Mouse (Mus musculus): ENCODE measurements at regions not wholly inside any gene's neighbourhood (a gene's known extent, or its start where the extent isn't known, plus 50 kb on each side); places are given as distances from the start of the nearest gene placed in this dataset.
"Not testable (repeated sequence)": the region's sequence is repeated elsewhere in the genome, so short reads cannot be mapped to it uniquely, and the experiment has no call there.

DNA sequence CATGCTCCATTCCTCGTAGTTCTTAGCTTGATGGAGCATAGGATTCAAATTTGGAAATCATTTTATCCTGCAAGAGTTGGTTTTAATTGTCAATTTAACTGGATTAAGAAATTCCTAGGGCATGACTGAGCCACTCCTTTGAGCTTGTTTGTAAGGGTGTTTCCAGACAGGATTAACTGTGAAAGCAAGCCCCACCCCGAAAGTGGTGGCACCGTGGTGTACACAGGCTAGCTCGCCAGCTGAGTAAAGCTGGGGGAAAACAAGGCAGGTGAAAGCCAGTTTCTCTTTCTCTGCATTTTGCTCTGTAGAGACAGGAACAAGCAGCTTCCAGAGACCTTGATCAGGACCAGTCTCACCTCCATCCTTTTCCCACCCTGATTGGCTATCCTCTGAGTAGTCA lies 103.5 kb downstream of the Arrdc3 start:
- H3K27ac ChIP-seq (ENCODE audit: low read depth, low read length), result no peak overlapping the region
- no peak overlapping the region for H3K4me3 ChIP-seq (ENCODE audit: low read length)
- no peaks in the 10 kb centered on the region for H3K27me3 ChIP-seq (replicated peaks; ENCODE audit: control insufficient read depth, insufficient read depth, low read length)
- no peak overlapping the region for H3K4me2 ChIP-seq (ENCODE audit: low read length)
- H3K9ac ChIP-seq (ENCODE audit: low read depth, low read length), result no peak overlapping the region
- H3K9me3 ChIP-seq (ENCODE audit: control insufficient read depth, low read length), result no peaks in the 10 kb centered on the region
- WGBS, result 74% methylated on average over 4 of the region's 4 CpGs
- no peaks in the 10 kb centered on the region for H3K36me3 ChIP-seq (ENCODE audit: control insufficient read depth, insufficient read depth, low read length)
- no peaks in the 10 kb centered on the region for H3K4me1 ChIP-seq (ENCODE audit: control insufficient read depth, insufficient read depth, low read depth, low read length)
- ATAC-seq, result no peak

DNA sequence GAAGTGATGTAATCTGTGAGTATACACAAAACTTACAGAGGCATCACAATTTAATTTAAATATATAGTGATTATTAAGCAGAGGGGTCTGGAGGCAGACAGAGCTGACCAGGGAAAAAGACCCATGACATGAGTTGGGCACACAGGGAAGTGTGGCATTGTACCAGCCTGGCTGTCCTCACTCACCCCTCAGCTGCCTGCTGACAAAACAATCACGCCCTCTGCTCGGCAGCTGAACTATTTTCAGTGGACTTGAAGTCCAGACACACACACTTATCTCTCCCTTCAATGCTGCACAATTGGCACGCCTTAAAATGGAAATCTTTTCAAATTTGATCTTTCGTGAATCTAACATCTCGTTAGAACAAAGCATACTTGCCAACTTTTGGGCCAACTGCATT lies 106.6 kb downstream of the Arrdc3 start:
- no peaks in the 10 kb centered on the region for H3K4me1 ChIP-seq (ENCODE audit: control insufficient read depth, insufficient read depth, low read depth, low read length)
- no peaks in the 10 kb centered on the region for H3K36me3 ChIP-seq (ENCODE audit: control insufficient read depth, insufficient read depth, low read length)
- H3K4me2 ChIP-seq (ENCODE audit: low read length), result no peak overlapping the region
- ATAC-seq, result no peak
- 89% methylated on average over 5 of the region's 5 CpGs for WGBS
- no peak overlapping the region for H3K4me3 ChIP-seq (ENCODE audit: low read length)
- H3K27ac ChIP-seq (ENCODE audit: low read depth, low read length), result no peak overlapping the region
- H3K9ac ChIP-seq (ENCODE audit: low read depth, low read length), result no peak overlapping the region
- no peaks in the 10 kb centered on the region for H3K9me3 ChIP-seq (ENCODE audit: control insufficient read depth, low read length)
- H3K27me3 ChIP-seq (replicated peaks; ENCODE audit: control insufficient read depth, insufficient read depth, low read length), result no peaks in the 10 kb centered on the region

DNA sequence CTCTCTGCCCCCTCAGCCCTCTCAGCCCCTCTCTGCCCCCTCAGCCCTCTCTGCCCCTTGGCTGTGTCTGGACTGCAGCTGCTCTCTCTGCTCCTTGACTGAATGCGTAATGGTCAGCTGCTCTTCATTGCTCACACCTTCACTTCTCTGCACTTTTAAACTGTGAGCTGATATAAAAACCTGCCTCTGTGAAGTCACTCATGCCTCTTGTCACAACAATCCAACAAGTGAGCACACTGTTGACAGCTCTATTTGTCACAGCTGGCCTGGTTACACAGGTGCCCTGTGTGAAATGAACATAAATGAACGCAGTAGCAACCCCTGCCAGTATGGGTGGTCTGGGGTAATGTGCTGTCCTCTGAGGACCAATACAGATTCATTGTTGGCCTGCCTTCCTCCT lies 109.2 kb downstream of the Arrdc3 start:
- no peak overlapping the region for H3K27ac ChIP-seq (ENCODE audit: low read depth, low read length)
- H3K27me3 ChIP-seq (replicated peaks; ENCODE audit: control insufficient read depth, insufficient read depth, low read length), result no peaks in the 10 kb centered on the region
- H3K4me2 ChIP-seq (ENCODE audit: low read length), result no peak overlapping the region
- no peak overlapping the region for H3K4me3 ChIP-seq (ENCODE audit: low read length)
- no peaks in the 10 kb centered on the region for H3K4me1 ChIP-seq (ENCODE audit: control insufficient read depth, insufficient read depth, low read depth, low read length)
- WGBS, result 65% methylated on average over 2 of the region's 2 CpGs
- no peak for ATAC-seq
- H3K9ac ChIP-seq (ENCODE audit: low read depth, low read length), result no peak overlapping the region
- no peaks in the 10 kb centered on the region for H3K36me3 ChIP-seq (ENCODE audit: control insufficient read depth, insufficient read depth, low read length)
- no peaks in the 10 kb centered on the region for H3K9me3 ChIP-seq (ENCODE audit: control insufficient read depth, low read length)

- ATAC-seq, result no peak
- no peaks in the 10 kb centered on the region for H3K4me1 ChIP-seq (ENCODE audit: control insufficient read depth, insufficient read depth, low read depth, low read length)
- 57% methylated on average over 5 of the region's 5 CpGs for WGBS
Observed at GRCm38 (mm10) chr13:81008864-81009766, 125.9 kb downstream of the Arrdc3 start.

GRCm38 (mm10) chr13:81013953-81014352 lies 130.8 kb downstream of the Arrdc3 start:
- Histone ChIP-seq H3K9ac (ENCODE audit: low read depth, low read length) (no peak overlapping the region), H3K27ac (ENCODE audit: low read depth, low read length) (no peak overlapping the region), H3K4me3 (ENCODE audit: low read length) (no peak overlapping the region), H3K36me3 (ENCODE audit: control insufficient read depth, insufficient read depth, low read length) (no peaks in the 10 kb centered on the region), H3K4me1 (ENCODE audit: control insufficient read depth, insufficient read depth, low read depth, low read length) (no peaks in the 10 kb centered on the region), H3K27me3 (replicated peaks; ENCODE audit: control insufficient read depth, insufficient read depth, low read length) (no peaks in the 10 kb centered on the region), H3K4me2 (ENCODE audit: low read length) (no peak overlapping the region), H3K9me3 (ENCODE audit: control insufficient read depth, low read length) (no peaks in the 10 kb centered on the region)
- 86% methylated on average over 1 of the region's 1 CpGs for WGBS
- ATAC-seq, result no peak

More at GRCm38 (mm10) chr13:81008864-81009766, 125.9 kb downstream of the Arrdc3 start:
- Histone ChIP-seq H3K4me2 (ENCODE audit: low read length) (no peak overlapping the region), H3K27ac (ENCODE audit: low read depth, low read length) (no peak overlapping the region), H3K27me3 (replicated peaks; ENCODE audit: control insufficient read depth, insufficient read depth, low read length) (no peaks in the 10 kb centered on the region), H3K36me3 (ENCODE audit: control insufficient read depth, insufficient read depth, low read length) (no peaks in the 10 kb centered on the region), H3K4me3 (ENCODE audit: low read length) (no peak overlapping the region), H3K9me3 (ENCODE audit: control insufficient read depth, low read length) (no peaks in the 10 kb centered on the region), H3K9ac (ENCODE audit: low read depth, low read length) (no peak overlapping the region)

GRCm38 (mm10) chr13:81020106-81020747 lies 137.0 kb downstream of the Arrdc3 start:
- Histone ChIP-seq H3K9ac (ENCODE audit: low read depth, low read length) (no peak overlapping the region), H3K4me2 (ENCODE audit: low read length) (no peak overlapping the region), H3K27ac (ENCODE audit: low read depth, low read length) (no peak overlapping the region), H3K27me3 (replicated peaks; ENCODE audit: control insufficient read depth, insufficient read depth, low read length) (no peaks in the 10 kb centered on the region), H3K9me3 (ENCODE audit: control insufficient read depth, low read length) (no peaks in the 10 kb centered on the region), H3K4me1 (ENCODE audit: control insufficient read depth, insufficient read depth, low read depth, low read length) (no peaks in the 10 kb centered on the region), H3K36me3 (ENCODE audit: control insufficient read depth, insufficient read depth, low read length) (no peaks in the 10 kb centered on the region), H3K4me3 (ENCODE audit: low read length) (no peak overlapping the region)
- 71% methylated on average over 3 of the region's 3 CpGs for WGBS
- ATAC-seq, result no peak

DNA sequence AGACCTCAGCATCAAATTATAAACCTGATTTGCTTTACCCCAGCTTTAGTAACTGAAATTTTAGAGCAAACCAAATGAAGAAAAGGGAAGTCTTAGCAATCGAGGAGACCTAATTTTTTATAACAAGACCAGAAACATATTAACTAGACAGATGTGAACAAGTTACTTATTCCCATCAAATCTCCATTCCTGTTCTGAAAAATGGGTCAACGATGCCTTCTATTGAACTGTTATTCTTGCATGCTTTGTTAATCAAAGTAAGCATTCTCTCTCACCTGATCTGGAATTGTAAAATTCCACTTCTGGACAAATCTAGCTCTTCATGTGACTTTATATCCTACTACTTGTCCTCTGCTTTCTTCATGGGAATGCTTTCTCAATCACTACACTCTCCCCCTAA lies 137.6 kb downstream of the Arrdc3 start:
- no peak overlapping the region for H3K4me3 ChIP-seq (ENCODE audit: low read length)
- H3K27me3 ChIP-seq (replicated peaks; ENCODE audit: control insufficient read depth, insufficient read depth, low read length), result no peaks in the 10 kb centered on the region
- H3K9ac ChIP-seq (ENCODE audit: low read depth, low read length), result no peak overlapping the region
- no peaks in the 10 kb centered on the region for H3K36me3 ChIP-seq (ENCODE audit: control insufficient read depth, insufficient read depth, low read length)
- no peak overlapping the region for H3K4me2 ChIP-seq (ENCODE audit: low read length)
- no peaks in the 10 kb centered on the region for H3K4me1 ChIP-seq (ENCODE audit: control insufficient read depth, insufficient read depth, low read depth, low read length)
- 89% methylated on average over 2 of the region's 2 CpGs for WGBS
- no peak overlapping the region for H3K27ac ChIP-seq (ENCODE audit: low read depth, low read length)
- no peak for ATAC-seq
- H3K9me3 ChIP-seq (ENCODE audit: control insufficient read depth, low read length), result no peaks in the 10 kb centered on the region

DNA sequence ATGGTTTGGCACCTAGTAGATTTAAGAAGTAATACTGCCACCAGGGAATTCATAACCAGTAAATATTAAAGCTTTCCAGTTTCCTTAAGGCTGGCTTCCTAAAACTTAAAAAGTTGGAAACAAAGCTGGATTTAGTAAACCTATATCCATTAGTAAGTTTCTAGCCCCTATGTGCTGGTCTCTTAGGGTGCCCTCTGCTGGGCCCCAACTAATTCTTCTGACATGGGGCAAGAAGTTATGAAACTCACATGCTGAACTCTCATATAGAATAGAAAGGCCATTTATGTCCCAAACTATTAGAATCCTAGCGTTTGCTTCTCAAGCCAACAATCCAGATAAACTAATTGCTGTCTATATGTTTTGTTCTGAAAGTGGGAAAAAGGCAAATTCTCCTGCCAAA lies 139.2 kb downstream of the Arrdc3 start:
- ATAC-seq, result no peak
- no peaks in the 10 kb centered on the region for H3K36me3 ChIP-seq (ENCODE audit: control insufficient read depth, insufficient read depth, low read length)
- WGBS, result 94% methylated on average over 1 of the region's 1 CpGs

GRCm38 (mm10) chr13:81025241-81025760 lies 142.1 kb downstream of the Arrdc3 start:
- not testable (repeated sequence) for H3K4me3 ChIP-seq (ENCODE audit: low read length); ATAC-seq; H3K27me3 ChIP-seq (replicated peaks; ENCODE audit: control insufficient read depth, insufficient read depth, low read length); H3K4me2 ChIP-seq (ENCODE audit: low read length); H3K9ac ChIP-seq (ENCODE audit: low read depth, low read length); H3K36me3 ChIP-seq (ENCODE audit: control insufficient read depth, insufficient read depth, low read length); H3K9me3 ChIP-seq (ENCODE audit: control insufficient read depth, low read length); H3K4me1 ChIP-seq (ENCODE audit: control insufficient read depth, insufficient read depth, low read depth, low read length); H3K27ac ChIP-seq (ENCODE audit: low read depth, low read length)
- WGBS, result 92% methylated on average over 13 of the region's 14 CpGs

More for the DNA sequence above, 139.2 kb downstream of the Arrdc3 start:
- no peaks in the 10 kb centered on the region for H3K4me1 ChIP-seq (ENCODE audit: control insufficient read depth, insufficient read depth, low read depth, low read length)
- H3K4me2 ChIP-seq (ENCODE audit: low read length), result no peak overlapping the region
- H3K27ac ChIP-seq (ENCODE audit: low read depth, low read length), result no peak overlapping the region
- no peaks in the 10 kb centered on the region for H3K9me3 ChIP-seq (ENCODE audit: control insufficient read depth, low read length)
- no peak overlapping the region for H3K9ac ChIP-seq (ENCODE audit: low read depth, low read length)
- no peak overlapping the region for H3K4me3 ChIP-seq (ENCODE audit: low read length)
- H3K27me3 ChIP-seq (replicated peaks; ENCODE audit: control insufficient read depth, insufficient read depth, low read length), result no peaks in the 10 kb centered on the region

Data from hindbrain, embryonic 16.5 days (tissue).